Mouse (Mus musculus): Measurements from ENCODE around the gene Slc9a9.

Gene Slc9a9

GRCm38 (mm10) chr9:94682260-94682659 lies 12.6 kb downstream of the Slc9a9 start:
- in situ Hi-C loops (cut with MboI, MseI): loop anchor here (10.0 kb wide), 1 partner anchor 147 kb away; the partner anchor contains the start of gene 1190002N15Rik

GRCm38 (mm10) chr9:94685640-94686039 lies 15.9 kb downstream of the Slc9a9 start:
- in situ Hi-C loops (cut with MboI, MseI): loop anchor here (10.0 kb wide), 1 partner anchor 151 kb away; the partner anchor contains the start of gene 1190002N15Rik

- in situ Hi-C loops (cut with MboI, MseI): loop anchor here (10.0 kb wide), 1 partner anchor 152 kb away; the partner anchor contains the start of gene 1190002N15Rik
Observed at GRCm38 (mm10) chr9:94686380-94686779, 16.7 kb downstream of the Slc9a9 start.

- in situ Hi-C loops (cut with MboI, MseI): loop anchor here (10.0 kb wide), 1 partner anchor 153 kb away; the partner anchor contains the start of gene 1190002N15Rik
Observed at GRCm38 (mm10) chr9:94687203-94687859, 17.6 kb downstream of the Slc9a9 start.

GRCm38 (mm10) chr9:94691311-94692087 lies 21.8 kb downstream of the Slc9a9 start:
- in situ Hi-C loops (cut with MboI, MseI): no loop called here

GRCm38 (mm10) chr9:94692122-94692521 lies 22.4 kb downstream of the Slc9a9 start:
- in situ Hi-C loops (cut with MboI, MseI): no loop called here

- in situ Hi-C loops (cut with MboI, MseI): no loop called here
Observed at GRCm38 (mm10) chr9:94694243-94694642, 24.5 kb downstream of the Slc9a9 start.

- in situ Hi-C loops (cut with MboI, MseI): no loop called here
Observed at GRCm38 (mm10) chr9:94694983-94695382, 25.3 kb downstream of the Slc9a9 start.

GRCm38 (mm10) chr9:94696539-94697079 lies 26.9 kb downstream of the Slc9a9 start:
- in situ Hi-C loops (cut with MboI, MseI): no loop called here

- in situ Hi-C loops (cut with MboI, MseI): no loop called here
Observed at GRCm38 (mm10) chr9:94698175-94698574, 28.5 kb downstream of the Slc9a9 start.

GRCm38 (mm10) chr9:94700549-94700948 lies 30.8 kb downstream of the Slc9a9 start:
- in situ Hi-C loops (cut with MboI, MseI): no loop called here

- in situ Hi-C loops (cut with MboI, MseI): no loop called here
Observed at GRCm38 (mm10) chr9:94701193-94701869, 31.6 kb downstream of the Slc9a9 start.

- in situ Hi-C loops (cut with MboI, MseI): no loop called here
Observed at GRCm38 (mm10) chr9:94701965-94702634, 32.4 kb downstream of the Slc9a9 start.

GRCm38 (mm10) chr9:94704986-94705757 lies 35.5 kb downstream of the Slc9a9 start:
- in situ Hi-C loops (cut with MboI, MseI): no loop called here

- in situ Hi-C loops (cut with MboI, MseI): no loop called here
Observed at GRCm38 (mm10) chr9:94705758-94706026, 36.0 kb downstream of the Slc9a9 start.

GRCm38 (mm10) chr9:94712084-94712483 lies 42.4 kb downstream of the Slc9a9 start:
- in situ Hi-C loops (cut with MboI, MseI): no loop called here

- in situ Hi-C loops (cut with MboI, MseI): no loop called here
Observed at GRCm38 (mm10) chr9:94716695-94717094, 47.0 kb downstream of the Slc9a9 start.

- in situ Hi-C loops (cut with MboI, MseI): no loop called here
Observed at GRCm38 (mm10) chr9:94723631-94724030, 53.9 kb downstream of the Slc9a9 start.

- in situ Hi-C loops (cut with MboI, MseI): no loop called here
Observed at GRCm38 (mm10) chr9:94725121-94725520, 55.4 kb downstream of the Slc9a9 start.

- in situ Hi-C loops (cut with MboI, MseI): no loop called here
Observed at GRCm38 (mm10) chr9:94727457-94727856, 57.7 kb downstream of the Slc9a9 start.

GRCm38 (mm10) chr9:94730396-94730795 lies 60.7 kb downstream of the Slc9a9 start:
- in situ Hi-C loops (cut with MboI, MseI): no loop called here

Measured in T-helper 1 cell (primary cell).